Mouse (Mus musculus) cerebellum, postnatal 14 days (tissue): ENCODE measurements around the gene Ankrd44.

Experiments used
- DNase-seq, 2 experiments: peaks; one replicate each; pipeline ENCODE4 v3.0.0; 2021; ENCODE audit warnings: mixed read lengths in 2 of 2

Ankrd44 gene

GRCm38 (mm10) chr1:54922025-54922574 is 4.1 kb downstream of the Ankrd44 start:
- no peak for DNase-seq

- DNase-seq = no peak
These were observed 6.1 kb downstream of the Ankrd44 start for GRCm38 (mm10) chr1:54920132-54920531.

GRCm38 (mm10) chr1:54916456-54916855 is 9.7 kb downstream of the Ankrd44 start:
- no peak for DNase-seq

- no peak for DNase-seq
These were observed 11.8 kb downstream of the Ankrd44 start for GRCm38 (mm10) chr1:54914387-54914786.

- DNase-seq = no peak
These were observed 12.8 kb downstream of the Ankrd44 start for GRCm38 (mm10) chr1:54913379-54913873.

- DNase-seq = no peak
These were observed 13.2 kb downstream of the Ankrd44 start for GRCm38 (mm10) chr1:54913063-54913335.

- DNase-seq = no peak
These were observed 13.7 kb downstream of the Ankrd44 start for GRCm38 (mm10) chr1:54912290-54913062.

- no peak for DNase-seq
These were observed 15.0 kb downstream of the Ankrd44 start for GRCm38 (mm10) chr1:54911256-54911610.

GRCm38 (mm10) chr1:54910489-54911255 is 15.5 kb downstream of the Ankrd44 start:
- no peak for DNase-seq

- DNase-seq = no peak
These were observed 17.4 kb downstream of the Ankrd44 start for GRCm38 (mm10) chr1:54908786-54909185.

GRCm38 (mm10) chr1:54907066-54907639 is 19.0 kb downstream of the Ankrd44 start:
- no peak for DNase-seq

GRCm38 (mm10) chr1:54906322-54906721 is 19.9 kb downstream of the Ankrd44 start:
- peak in 1 of 2 experiments; percentile 35 for DNase-seq

- no peak for DNase-seq
These were observed 20.6 kb downstream of the Ankrd44 start for GRCm38 (mm10) chr1:54905632-54906031.

- no peak for DNase-seq
These were observed 22.0 kb downstream of the Ankrd44 start for GRCm38 (mm10) chr1:54904165-54904564.

GRCm38 (mm10) chr1:54902689-54903246 is 23.4 kb downstream of the Ankrd44 start:
- DNase-seq = no peak

GRCm38 (mm10) chr1:54901084-54901483 is 25.1 kb downstream of the Ankrd44 start:
- DNase-seq = no peak

- DNase-seq = no peak
These were observed 26.9 kb downstream of the Ankrd44 start for GRCm38 (mm10) chr1:54899247-54899646.

GRCm38 (mm10) chr1:54898656-54899084 is 27.5 kb downstream of the Ankrd44 start:
- no peak for DNase-seq

- no peak for DNase-seq
These were observed 28.5 kb downstream of the Ankrd44 start for GRCm38 (mm10) chr1:54897726-54898125.

GRCm38 (mm10) chr1:54896109-54897085 is 29.8 kb downstream of the Ankrd44 start:
- DNase-seq = peak in 1 of 2 experiments; percentile 40

GRCm38 (mm10) chr1:54888449-54888848 is 37.7 kb downstream of the Ankrd44 start:
- no peak for DNase-seq

GRCm38 (mm10) chr1:54887873-54888272 is 38.3 kb downstream of the Ankrd44 start:
- DNase-seq = no peak
